Mouse (Mus musculus): ENCODE results near the gene Olfr324.

DNA sequence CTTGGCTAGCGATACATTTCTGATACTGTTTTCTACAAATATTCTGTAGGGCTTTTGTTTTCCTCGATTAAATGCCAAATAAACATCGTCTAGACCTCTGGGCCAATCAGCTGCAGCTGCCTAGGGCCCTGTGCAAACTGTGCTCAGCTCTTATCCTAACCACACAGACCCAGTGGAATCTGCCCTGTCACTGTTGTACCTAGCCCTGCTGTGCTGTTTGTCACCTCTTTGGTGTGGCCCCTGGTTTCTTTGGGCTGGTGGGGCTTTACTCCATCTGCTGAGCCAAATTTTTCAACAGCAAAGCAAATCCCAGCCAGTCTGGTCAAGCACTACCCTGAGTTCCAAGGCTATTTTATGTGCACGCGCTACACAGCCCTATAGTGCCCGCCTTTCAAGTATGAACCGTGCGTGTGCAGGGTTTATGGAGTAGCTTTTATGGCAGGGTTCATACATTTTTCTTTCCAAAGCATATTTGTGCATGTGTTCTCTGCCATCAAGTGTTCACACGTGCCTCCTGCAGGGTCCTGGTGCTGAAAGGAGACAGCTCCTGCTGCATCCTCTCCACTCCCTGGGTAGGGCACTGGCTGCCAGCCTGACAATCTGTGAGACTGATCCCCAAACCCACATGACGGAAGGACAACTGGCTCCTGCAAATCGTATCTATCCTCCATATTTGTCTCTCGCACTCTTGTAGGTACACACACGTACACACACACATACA is 46.9 kb downstream of the Olfr324 start:
- TF ChIP-seq CTCF (IDR thresholded peaks at IDR 0.05; ENCODE audit: insufficient read depth, low read length) (no peak), POLR2A (IDR thresholded peaks at IDR 0.05; ENCODE audit: borderline replicate concordance, extremely low read depth, low read depth, low read length) (no peak)

Data from lung, adult 2 months (tissue).